Mouse (Mus musculus) yolk sac, embryonic 10.5 days (tissue): ENCODE measurements at regions not wholly inside any gene's neighbourhood (a gene's known extent, or its start where the extent isn't known, plus 50 kb on each side); places are given as distances from the start of the nearest gene placed in this dataset.

Source experiments
- DNase-seq: peaks from one replicate; pipeline ENCODE4 v3.0.0-alpha.2; 2017; ENCODE audit warnings: low spot score

DNA sequence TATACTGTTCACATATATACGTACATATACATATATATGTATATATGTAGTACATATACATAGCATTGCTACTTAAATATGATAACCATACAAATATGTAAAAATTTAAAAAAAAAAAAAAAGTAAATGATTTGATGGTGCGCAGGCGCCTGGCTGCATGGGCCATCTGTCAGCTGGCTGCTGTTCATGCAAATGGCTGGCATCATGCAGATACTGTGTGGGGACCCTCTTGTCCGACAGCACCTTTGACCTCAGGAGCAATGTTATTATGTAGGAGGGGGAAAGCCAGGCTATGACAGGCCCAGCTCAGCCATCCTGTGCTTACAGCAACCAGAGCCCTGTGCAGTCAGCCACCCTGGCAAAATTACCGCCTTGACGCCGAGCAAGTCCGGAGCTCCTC, 65.1 kb upstream of the Tnrc6c start:
- DNase-seq, result no peak

DNA sequence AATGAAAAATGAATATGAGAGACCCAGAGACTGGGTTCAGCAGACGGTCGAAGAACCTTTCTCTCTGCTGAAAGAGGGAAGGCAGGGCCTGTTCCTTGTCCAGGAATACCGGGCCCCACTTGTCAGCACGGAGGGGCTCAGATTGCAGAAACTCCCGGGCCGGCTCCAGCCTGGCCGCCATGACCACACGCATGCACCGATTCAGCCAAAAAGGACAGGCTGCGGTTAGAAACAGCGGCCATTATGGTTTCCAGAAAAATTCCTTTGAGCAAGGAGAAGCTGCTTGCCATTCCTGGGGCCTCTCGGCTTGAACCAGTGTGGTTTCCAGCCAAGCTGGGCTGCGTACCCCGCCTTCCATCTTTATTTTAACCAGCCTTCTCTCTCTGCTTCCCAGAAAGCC, 64.7 kb upstream of the Tnrc6c start:
- no peak for DNase-seq

GRCm38 (mm10) chr11:117592570-117592969, 61.5 kb upstream of the Tnrc6c start:
- no peak for DNase-seq

DNA sequence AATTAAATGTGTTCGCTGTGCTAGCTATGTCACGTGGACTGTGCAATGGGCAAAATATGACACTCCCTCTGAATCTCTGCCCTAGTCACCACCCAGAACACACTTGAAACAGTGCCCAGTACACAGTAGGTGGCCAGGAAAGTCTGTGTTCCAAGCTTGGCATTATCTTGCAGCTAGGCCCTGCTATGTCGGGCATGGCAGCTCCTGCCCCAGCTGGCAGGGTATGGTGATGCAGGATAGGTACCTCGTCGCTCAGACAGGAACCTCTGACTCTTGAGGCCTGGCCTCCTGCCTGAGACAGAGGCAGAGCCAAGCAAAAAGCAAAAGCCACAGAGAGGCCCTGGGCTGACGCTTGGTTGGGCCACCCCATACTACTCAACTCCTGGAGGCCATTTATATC, 57.9 kb upstream of the Tnrc6c start:
- DNase-seq, result no peak

GRCm38 (mm10) chr11:117597754-117598153, 56.3 kb upstream of the Tnrc6c start:
- DNase-seq, result no peak

DNA sequence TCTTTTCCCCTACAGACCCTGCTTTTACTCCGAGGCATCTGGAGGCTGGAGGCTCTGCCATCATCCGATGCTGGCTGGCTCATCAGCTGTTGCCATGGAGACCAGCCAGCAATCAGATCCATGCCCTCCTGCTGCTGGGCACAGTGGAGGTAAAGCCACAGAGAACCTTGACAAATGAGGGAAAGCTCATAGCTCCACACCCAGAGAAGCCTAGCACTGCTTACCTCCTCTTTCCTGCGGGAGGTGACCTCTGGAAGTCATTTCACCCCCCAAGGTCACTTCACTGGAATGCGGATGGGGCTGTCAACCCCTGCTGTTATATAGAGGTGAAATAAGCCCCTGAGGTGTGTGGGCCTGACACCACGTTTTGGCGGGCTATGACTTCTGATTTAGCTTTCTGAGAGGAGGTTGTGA, 55.9 kb upstream of the Tnrc6c start:
- DNase-seq, result no peak

GRCm38 (mm10) chr11:117598610-117599009, 55.5 kb upstream of the Tnrc6c start:
- no peak for DNase-seq

GRCm38 (mm10) chr11:117599049-117599787, 54.9 kb upstream of the Tnrc6c start:
- DNase-seq, result no peak

GRCm38 (mm10) chr11:117599788-117600263, 54.3 kb upstream of the Tnrc6c start:
- no peak for DNase-seq

DNA sequence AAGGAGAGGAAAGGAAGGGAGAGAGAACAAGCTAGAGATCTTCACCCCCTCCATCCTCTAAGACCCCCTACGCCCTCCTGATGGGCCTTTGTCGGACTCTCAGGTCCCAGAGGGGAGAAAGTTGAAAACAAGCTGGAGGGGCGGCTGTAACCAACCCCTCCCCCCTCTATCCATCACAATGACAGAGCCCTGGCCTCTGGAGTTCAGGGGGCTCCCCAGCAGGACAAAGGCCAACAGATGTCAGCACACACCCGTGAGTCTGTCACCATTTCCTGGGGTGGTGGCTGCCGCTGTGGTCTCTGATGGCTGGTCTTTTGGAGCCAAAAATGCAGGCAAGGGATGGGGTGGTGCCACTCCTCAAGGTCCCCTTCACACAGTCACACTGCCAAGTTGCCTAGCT, 52.9 kb upstream of the Tnrc6c start:
- no peak for DNase-seq

DNA sequence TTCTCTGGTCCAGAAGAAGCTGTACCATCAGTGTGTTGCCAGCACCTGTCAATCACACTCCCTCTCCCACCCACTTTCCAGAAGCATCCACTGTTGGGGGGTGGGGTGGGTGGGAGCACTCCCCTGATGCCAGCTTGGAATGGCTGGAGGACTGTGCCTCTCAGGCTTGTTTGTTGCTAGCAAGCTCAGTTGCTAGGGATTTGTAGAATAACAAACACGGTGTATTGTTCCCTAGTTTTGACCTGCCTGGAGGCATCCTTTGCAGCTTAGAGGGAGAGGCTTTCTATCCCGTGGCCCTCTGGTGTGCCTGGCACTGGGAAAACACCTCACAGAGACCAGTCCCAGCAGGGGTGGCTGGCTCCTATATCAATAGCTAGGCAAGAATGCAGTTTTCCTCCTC, 50.1 kb upstream of the Tnrc6c start:
- DNase-seq, result no peak
